Mouse (Mus musculus) erythroblast, embryonic 14.5 days (primary cell): ENCODE data around the gene Pitpnc1.

Source experiments
- GATA1 ChIP-seq: IDR thresholded peaks from 2 replicates; pipeline ENCODE4 v1.6.1; 2012; ENCODE audit warnings: low read length, inconsistent platforms, mixed read lengths
- TAL1 ChIP-seq: IDR thresholded peaks from 3 replicates; pipeline ENCODE4 v1.6.1; 2012; ENCODE audit warnings: low read length, inconsistent platforms, mixed read lengths

GRCm38 (mm10) chr11:107358695-107359094 lies 111.8 kb downstream of the Pitpnc1 start:
- no peak for TF ChIP-seq TAL1
- no peak for TF ChIP-seq GATA1
